Mouse (Mus musculus) retina, adult 2 months (tissue): Measurements from ENCODE around the gene Smcp.

Experiments used
- DNase-seq: peaks from one replicate; pipeline ENCODE4 v3.0.0-alpha.2; 2012; ENCODE audit warnings: low read depth, low spot score

The Smcp gene

DNA sequence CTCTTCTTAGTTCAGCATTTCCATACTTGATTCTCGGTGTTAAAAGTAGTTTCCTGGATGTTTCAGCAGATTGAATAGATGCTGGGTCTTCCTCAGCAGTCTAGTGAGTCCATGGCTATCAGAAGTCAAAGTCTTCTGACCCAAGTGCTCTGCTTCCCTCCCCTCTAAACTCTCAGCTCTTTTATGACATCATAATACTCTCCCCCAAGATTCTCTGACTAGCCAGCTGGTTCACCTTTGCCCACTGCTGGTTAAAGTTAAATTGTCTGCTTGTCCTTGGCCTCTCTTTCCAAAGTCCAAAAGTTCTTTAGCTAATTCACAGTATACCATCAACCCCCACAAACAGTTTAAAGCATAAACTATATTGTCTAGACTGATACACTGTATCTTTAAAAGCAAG lies at the start of gene Smcp:
TSS of gene Smcp (minus strand) at position 140 of the 400 bp plus-strand sequence.
- DNase-seq = no peak

DNA sequence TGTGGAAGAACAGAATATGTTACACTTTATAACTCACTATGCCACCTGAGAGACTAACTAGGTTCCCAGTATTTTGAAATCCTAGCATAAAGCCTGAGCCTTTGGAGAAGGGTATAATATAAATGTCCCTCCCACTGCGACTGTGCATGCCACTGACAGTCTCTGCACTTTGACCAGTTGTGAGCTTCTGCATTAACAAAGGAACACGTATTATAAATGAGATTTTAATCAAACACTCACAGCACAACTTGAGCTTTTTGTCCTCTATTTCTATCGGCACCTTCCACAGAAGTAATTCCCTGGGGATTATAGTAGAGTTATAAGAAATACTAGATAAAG lies 49.8 kb upstream of the Smcp start:
- DNase-seq = no peak

DNA sequence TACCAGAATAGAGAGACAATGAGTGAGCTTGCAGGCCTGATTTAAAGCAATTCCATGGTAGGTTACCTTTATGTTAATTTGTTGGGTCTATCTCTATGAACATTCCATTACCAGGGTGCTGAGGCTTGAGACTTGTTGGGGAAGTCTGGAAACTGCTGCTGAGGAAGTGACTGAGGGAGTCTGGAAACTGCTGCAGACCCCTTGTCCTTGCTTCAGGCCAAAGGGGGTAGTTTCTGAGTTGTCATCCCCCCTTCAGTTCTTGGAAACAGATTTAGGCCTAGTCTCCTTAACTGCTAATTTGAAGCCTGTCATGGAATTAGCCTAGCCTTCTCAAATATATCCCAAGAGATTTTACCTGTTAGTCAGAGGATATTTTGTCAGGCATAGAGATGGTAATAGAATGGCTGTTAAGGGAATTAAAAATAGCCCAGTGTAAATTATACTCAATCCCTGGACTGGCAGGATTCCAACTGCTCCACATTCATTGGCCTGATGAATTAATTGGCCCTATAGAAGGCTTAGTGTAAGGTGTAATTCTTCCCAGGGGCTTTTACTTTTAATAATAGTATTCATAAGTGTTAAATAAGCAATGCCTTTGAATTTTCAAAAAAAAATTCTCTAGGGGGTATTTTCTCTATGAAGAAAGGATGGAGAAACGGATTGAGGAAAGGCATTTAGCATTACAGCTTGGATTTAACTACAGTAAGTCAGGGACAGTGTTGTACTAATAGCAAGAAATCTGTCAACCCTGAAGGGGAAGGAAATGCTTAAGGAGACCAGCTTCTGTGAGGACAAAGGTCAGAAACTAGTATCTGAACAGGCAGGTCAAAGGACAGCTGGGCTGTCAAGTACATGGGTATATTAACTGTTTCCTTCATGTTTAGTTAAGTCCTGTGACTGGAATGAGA lies 49.2 kb upstream of the Smcp start:
- no peak for DNase-seq

DNA sequence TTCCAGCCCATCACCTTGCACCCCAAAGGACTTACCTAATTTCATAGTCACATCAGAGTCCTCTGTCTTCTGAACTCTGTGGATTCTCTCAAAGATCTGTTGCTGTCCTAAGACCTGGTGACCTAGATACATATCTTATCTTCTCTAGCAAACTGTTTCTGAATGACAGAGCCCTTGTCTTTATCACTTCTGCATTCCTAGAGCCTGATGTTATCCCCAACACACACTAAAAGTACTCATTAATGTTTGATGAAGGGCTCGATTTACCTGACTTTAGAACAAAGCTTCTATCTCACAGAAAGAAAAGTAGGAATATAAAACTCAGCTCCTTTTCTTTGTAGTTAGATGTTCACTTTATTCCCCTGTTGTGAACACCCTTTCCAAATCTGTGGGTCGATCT lies 32.8 kb upstream of the Smcp start, which contains the start of gene Lce6a:
TSS of gene Lce6a (minus strand) at position 101 of the 400 bp plus-strand sequence.
- no peak for DNase-seq

DNA sequence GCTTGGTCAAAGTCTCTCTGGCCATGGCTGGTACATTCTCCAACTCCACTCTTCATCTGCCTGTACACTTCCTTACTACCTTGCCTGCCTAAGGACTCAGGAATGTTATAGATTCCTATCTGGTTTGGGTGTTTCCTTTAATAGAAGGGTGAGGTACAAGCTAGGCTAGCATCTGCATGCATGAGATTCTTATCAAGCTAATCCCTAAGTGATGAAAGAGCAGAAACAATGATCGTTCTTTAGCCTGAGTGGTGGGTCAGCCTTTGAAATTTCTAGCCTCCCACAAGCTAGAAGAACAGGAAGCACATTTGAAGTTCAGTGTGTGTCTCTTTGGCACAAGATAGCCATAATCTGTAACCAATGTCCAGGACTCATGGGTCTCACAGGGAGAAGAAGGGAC lies 21.0 kb upstream of the Smcp start:
- DNase-seq = no peak

DNA sequence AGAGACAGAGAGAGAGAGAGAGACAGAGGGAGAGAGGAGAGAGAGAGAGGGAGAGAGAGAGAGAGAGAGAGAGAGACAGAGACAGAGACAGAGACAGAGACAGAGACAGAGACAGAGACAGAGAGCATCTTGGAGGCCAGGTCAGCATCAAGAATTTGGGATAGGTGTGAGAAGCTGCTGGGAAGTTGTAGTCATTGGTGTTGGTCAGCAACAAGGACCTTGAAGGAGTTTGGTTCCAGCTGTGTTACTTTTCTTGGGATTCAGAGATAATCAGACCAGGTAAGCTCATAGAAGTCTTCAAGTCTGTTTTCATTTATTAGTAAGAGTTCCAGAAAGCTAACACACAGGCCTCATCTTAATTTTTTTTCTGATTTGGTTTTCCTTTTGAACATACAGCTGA lies 18.6 kb upstream of the Smcp start, which contains the start of gene 2210017I01Rik:
TSS of gene 2210017I01Rik (minus strand) at position 101 of the 400 bp plus-strand sequence.
- no peak for DNase-seq

DNA sequence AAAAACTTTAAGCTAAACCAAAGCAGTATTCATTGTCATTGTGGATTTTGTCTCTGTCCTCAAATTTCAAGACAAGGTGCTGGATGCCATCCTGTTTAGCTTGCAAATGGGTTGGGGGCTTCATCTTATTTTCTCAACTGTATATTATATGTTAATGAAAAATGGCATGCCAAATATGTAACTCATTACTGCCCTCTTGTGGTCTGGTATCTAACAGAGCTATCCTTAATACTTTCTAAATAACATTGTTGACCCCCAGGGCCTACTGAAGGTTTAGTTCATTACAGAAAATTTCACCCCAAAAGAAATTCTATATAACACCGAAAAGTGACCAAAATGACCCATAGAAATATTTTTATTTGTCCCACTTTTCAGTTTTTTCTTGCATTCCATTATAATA lies 13.4 kb upstream of the Smcp start:
- DNase-seq = no peak

DNA sequence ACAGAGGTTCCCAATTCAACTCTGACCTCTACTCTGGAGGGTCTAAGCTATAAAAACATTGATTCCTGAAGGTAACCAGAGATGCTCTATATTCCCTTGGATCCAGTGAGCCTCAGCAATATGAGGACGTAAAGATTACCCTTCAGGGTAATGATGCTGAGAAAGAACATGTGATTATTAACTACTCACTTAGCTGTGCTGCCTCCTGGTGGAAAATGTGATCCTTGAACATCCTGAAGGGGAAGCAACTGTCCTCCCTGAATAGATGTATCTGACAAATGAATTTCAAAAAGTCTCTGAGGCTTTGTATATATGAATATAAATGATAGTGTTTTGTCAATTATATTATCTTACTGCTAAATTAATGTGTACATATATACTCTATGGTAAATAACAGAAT lies 11.7 kb upstream of the Smcp start:
- DNase-seq = no peak

DNA sequence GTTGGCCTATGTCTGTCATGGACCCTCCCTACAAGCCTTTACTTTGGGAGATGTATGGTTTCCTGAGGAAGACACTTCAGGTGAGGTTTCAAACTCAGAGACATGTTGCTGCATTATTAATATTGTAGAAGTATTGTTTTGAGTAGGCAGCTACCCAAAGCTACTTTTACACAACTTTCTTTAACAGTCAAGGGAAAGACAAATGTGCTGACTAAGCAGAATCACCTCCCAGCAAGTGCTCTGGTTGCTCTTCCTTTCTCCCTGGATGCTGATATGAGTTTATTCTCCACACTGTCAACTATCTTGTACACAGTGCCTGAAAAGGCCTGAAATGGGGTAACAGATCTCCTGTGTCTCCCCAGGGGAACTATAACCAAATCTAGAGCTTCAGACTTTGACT lies 11.2 kb upstream of the Smcp start:
- DNase-seq = no peak

DNA sequence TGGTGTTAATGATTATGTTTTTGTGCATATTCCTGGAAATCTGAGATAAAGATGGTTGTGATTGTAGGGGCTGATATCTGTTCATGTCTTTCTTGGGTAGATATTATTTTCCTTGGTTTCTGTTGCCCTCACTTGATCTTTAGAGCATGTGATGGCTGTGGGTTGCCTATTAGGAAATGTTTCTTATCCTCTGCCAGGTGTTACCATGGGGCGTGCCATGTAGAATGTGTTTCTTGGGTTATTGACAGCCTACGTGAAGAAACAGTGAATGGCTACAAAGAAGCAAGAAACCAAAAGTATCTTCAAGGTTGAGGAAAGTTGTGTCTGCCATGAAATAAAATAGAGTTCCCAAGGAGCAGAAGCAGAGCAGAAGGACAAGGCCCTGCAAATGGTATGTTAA lies 9.6 kb upstream of the Smcp start:
- no peak for DNase-seq

DNA sequence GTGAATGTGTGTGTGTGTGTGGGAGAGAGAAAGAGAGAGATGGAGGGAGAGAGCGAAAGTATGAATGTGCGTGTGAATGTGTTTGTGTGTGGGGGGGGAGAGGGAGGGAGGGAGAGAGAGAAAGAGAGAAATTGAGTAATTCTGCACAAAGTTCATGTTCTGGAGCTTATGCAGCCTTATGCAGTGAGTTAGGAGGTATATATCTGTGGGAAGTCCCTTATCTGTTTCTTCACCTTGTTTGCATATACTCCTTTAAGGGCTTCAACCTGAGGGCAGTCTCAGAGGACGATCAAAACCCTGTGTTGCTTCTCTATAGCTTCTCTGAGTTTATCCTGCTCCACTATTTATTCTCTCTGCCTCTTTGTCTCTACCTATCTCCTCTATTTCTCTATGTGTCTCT lies 1.6 kb downstream of the Smcp start:
- DNase-seq = no peak

DNA sequence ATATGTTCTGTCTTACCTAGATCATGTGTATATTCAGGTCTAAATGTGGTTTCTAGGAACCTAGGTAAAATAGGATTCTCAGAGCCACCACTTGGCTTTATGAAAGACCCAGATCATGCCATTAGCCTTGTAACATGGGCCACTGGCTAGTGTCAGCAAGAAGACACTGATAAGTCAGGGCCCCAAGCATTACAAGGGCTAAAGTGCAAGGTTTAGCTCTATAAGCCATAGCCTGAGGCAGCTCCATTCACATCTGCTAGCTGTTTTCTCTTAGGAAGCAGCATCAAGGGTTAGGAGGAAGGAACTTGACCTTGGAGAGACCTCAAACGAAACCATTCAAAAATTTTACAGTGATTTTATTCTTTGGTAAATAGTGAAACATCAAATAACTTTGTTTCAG lies 3.7 kb downstream of the Smcp start:
- DNase-seq = no peak

DNA sequence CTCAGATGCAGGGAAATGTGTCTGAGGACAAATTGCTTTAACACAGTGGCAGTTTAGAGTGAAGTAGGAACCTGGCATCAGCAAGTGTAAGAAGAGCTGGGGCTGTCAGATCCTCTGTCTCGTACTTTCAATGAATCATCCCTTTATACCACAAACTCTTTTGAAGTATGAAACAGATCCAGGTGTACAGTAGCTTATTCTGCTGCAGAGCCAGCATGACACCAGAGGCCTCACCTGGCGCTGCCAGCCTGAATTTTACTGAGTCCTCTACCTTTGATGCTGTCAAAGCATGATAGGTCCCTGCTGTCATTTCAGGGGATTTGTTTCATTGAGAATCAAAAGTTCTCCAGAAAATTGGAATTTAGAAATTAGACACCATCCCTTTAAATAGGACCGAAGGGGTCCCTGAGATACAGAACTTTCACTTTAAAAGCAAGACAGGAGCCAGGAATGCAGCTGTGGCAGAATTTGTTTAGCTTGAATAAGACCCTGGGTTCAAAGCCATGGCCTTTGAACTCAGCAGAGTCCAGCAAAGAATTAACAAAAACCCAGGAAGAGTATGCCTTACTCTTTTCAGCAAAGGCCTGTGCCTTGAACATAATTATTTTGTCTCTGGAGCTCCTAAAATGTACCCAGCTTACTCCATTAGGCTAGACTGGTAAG lies 5.5 kb downstream of the Smcp start:
- no peak for DNase-seq

DNA sequence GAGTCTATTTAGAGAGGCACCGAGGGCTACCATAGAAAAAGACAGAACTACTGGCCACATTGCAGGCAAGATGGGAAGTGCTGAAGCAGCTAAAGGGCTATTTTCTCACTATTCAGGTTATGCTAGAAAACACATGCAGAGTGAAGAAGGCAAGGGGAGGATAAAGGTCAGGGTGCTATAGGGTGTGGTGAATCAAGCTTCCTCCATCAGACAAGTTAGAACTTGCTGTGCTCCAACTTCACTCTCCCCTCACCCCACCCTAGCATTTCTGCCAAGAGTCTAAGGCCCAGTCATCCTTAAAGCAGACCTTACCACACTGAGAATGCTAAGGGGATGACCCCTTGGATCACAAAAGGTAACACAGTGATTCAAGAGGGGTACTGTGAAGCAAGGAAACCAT lies 9.3 kb downstream of the Smcp start:
- DNase-seq = no peak

DNA sequence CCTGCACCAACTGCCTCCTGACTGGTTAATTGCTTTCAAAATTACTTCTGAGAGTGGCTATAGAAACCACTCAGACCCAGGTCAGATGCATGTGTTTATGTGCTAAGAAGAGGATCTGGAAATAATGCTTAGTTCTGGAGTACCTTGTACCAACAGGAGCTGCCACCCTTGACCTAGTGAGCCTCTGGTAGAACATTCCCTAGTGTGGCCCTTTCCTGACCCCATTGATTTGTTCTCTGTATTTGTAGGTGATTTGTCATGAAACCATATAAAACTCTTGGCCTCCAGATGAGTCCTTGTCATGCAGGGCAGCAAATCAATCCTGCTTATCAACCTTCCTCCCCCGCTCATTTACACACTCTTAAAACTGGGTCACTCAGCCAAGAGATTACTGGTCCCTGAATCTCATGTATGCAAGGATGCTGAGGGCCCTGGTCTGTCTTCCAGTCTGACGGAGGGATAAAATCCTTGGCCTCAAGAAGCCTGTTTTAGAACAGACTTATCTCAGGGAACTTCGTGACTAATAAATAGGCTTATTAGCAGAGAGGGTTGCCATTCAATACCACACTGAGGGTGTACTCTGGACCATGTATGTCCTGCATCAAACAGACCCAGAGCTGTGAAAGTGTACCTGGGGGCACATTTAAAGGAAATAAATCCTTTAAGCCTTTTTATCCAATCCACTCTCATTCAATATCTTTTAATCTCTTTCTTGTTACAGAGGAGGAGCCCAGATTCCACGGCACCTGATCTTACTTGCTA lies 10.0 kb downstream of the Smcp start:
- no peak for DNase-seq

DNA sequence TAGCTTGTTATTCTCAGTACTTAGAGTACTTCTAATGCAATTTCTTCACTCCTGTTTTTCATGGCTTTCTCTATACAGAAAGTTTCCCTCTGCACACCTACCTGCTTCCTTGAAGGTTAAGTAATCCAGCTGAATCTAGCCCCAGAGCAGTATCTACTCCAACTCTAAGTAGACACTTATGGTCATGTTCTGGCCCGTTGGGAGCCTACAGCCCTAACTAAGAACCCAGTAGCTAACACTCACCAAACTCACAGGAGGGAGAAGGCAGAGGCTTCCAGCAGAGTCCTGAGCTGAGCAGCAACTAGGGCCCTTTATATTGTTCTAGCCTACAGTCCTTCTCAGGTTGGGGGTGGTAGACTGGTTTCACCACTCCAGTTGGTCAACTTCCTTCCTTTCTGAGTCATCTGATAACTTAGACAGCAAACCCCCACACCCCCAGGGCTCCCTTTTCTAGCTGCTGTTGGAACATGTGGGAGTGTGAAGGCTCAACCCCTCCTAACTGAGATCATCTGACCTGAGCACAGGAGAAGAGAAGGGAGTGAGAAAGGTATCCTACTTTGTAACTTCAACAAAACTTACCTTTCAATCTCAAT lies 15.3 kb downstream of the Smcp start, which contains the start of gene Ivl:
TSS of gene Ivl (minus strand) at position 287 of the 593 bp plus-strand sequence.
- DNase-seq = no peak

DNA sequence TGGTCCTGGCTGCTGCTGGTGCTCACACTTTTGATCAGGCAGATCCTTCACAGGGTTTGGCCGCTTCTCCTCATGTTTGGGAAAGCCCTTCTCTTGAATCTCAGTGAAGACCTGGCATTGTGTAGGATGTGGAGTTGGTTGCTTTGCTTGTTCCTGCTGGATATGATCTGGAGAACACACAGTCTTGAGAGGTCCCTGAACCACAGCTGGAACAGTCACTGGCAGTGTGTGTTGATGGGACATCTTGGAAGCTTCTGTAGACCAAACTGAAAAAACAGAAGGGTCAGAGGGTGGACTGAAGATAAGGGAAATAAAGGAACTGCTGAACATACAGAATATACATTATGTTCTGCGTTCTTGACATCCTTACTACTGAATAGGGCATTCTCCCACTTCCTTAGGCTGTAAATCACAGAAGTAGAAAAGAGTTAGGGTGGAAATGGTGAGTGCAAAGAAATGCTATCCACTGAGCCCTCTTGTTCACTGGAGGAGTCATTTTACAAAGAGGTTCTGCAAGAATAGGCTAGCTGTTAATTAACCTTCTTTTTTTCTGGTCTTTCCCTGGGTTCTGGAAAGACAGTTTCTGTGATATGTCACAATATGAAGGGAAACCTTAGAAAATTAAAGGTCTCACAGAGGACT lies 16.2 kb downstream of the Smcp start:
- DNase-seq = no peak

DNA sequence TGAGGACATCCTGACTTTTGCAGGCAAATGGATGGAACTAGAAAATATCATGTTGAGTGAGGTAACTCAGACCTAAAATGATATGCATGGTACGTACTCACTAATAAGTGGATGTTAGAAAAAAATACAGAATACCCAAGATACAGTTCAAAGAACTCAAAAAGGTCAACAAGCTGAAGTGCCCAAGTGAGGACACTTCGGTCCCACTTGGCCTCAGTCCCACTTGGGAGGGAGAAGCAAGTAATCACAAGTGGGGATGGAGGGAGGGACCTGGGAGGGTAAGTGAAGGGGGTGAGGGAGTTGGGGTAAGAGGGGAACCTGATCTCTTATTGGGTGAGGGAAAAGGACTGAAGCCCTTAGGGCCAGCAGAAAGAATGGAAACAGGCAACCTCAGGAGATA lies 20.0 kb downstream of the Smcp start:
- no peak for DNase-seq

DNA sequence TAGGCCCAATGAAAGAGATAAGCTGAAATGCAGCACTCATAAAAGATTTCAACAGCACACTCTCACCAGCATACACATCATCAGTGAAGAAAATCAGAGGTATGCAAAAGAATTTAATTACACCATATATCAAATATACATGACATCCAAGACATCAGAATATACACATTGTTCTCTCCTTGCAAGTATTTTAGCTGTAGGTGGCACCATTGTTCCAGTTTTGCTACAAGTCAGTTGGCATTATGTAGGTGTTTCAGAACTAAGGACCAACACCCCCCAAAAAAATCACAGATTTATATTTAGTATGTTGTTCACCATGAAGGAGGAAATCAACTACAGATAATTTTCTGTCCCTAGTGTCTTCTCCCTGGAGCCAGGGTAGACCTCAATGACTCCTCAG lies 23.4 kb downstream of the Smcp start:
- no peak for DNase-seq

DNA sequence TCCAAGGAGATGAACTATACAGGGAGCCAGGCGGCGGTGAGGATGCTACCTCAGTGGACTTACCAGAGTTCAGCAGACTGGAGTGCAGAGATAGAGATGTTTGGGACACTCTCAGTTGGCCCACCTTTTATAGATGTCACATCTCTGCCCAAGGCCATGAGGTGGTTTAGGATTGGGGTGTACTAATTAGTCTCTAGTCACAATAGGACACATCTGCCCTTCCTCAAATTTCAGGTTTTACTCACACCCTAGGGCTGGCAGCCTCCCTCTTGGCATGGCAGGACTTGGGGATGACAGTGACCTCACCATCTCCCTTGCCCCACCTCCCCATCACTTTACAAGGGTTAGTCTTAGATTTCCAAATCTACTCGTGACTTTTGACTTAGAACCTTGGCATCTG lies 54.4 kb downstream of the Smcp start, which contains the start of gene 2310046K23Rik:
TSS of gene 2310046K23Rik (minus strand) at position 101 of the 400 bp plus-strand sequence.
- DNase-seq = no peak
